Mouse (Mus musculus) liver (tissue): ENCODE data around the gene Gsx1.

Experiments
- DNase-seq: peaks from one replicate; pipeline ENCODE4 v3.0.0-alpha.2; 2020; ENCODE audit warnings: mixed read lengths

Gene Gsx1

GRCm38 (mm10) chr5:147207852-147208251, 19.4 kb downstream of the Gsx1 start:
- DNase-seq: no peak

- no peak for DNase-seq
Observed at GRCm38 (mm10) chr5:147208471-147208870, 20.0 kb downstream of the Gsx1 start.

- peak; percentile 72 for DNase-seq
Observed at GRCm38 (mm10) chr5:147227354-147228112, 39.0 kb downstream of the Gsx1 start.

GRCm38 (mm10) chr5:147235406-147236309, 47.2 kb downstream of the Gsx1 start:
- no peak for DNase-seq
